Mouse (Mus musculus): ENCODE data around the gene Lyrm4. TPM values are rescaled to one million over a fixed set of nuclear protein-coding genes. Genes with fewer than 3 reads are reported as not detected.

Lyrm4 gene
- total and polyA plus RNA-seq, 3 experiments = 10.9 to 27.0 (median 26.3) TPM

DNA sequence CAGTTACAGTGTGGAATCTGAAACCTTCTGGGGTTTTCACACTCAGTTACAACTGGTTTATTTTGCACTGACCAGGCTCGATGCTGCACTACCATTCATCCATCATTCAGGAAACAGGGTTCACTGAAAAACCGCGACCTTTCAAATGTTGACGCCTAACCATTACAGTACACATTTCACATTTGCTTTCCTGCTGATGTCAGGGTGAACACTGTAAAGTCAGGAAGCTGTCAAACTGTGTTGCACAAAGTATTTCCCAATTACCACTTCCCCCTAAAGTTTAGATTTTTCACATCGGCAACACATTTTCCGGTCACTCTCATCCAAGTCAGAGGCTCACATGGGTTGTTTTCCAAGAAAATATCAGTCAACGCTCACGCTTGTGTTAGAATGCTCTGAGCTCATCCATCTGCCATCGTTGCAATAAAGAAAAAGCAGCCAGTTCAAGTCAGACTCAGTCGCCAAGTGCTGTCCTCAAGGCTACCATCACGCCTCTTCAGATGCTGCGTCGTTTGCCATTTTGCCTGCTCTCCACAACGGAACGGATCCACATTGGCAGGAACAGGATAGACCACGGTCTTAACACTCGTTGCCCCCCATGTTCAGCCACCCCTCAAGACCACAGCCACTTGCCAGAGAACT is 167.4 kb downstream of the Lyrm4 start:
- Histone ChIP-seq H3K9me3 (replicated peaks; ENCODE audit: low read length) (peaks cover 11% of the 10 kb centered on the region), H3K4me2 (ENCODE audit: insufficient read depth, low read depth, poor library complexity, severe bottlenecking) (no peak overlapping the region), H3K9ac (ENCODE audit: insufficient read depth, low read depth) (no peak overlapping the region), H3K4me1 (ENCODE audit: control insufficient read depth in 1 of 2, insufficient read depth in 2 of 2) (peaks cover 4 to 22% of the 10 kb centered on the region in 2 experiments; a peak in 2 of 4 replicates), H3K4me3 (replicated peaks in 1 of 3; ENCODE audit: low read depth in 2 of 3, low read length in 2 of 3, poor library complexity in 1 of 3) (no peak overlapping the region), H3K27me3 (replicated peaks) (no peaks in the 10 kb centered on the region), H3K36me3 (replicated peaks in 1 of 2; ENCODE audit: control insufficient read depth in 1 of 2, insufficient read depth in 1 of 2, low read length in 1 of 2) (peaks cover 0 to 8% of the 10 kb centered on the region in 2 experiments), H3K27ac (ENCODE audit: insufficient read depth, low read depth) (no peak overlapping the region), H3K79me2 (replicated peaks; ENCODE audit: control insufficient read depth, extremely low read depth, insufficient read depth, poor library complexity, severe bottlenecking) (no peaks in the 10 kb centered on the region)
- no peak for DNase-seq (ENCODE audit: extremely low read depth)
- in situ Hi-C loops (cut with MboI; ENCODE audit: low pct_ligation_motif_present, low pct_unique_long_range_greater_than_20kb, low sequenced_read_pairs) (loop anchor here (25.0 kb wide), 1 partner anchor 913 kb away; the partner anchor contains the start of gene Eci2), dilution Hi-C loops (cut with MboI; ENCODE audit: extremely low pct_ligation_motif_present, extremely low pct_unique_long_range_greater_than_20kb, low sequenced_read_pairs) (no loop called here)
- TF ChIP-seq GABPA (IDR thresholded peaks at IDR 0.05; ENCODE audit: insufficient replicate concordance, low read depth, low read length) = no peak
- no peak for TF ChIP-seq CTCF (conservative IDR thresholded peaks at IDR 0.05 in 1 of 2, IDR thresholded peaks at IDR 0.05 in 1 of 2; ENCODE audit: low read depth in 2 of 2, low read length in 2 of 2)
- no peak for TF ChIP-seq USF1 (IDR thresholded peaks at IDR 0.05; ENCODE audit: low read depth, low read length)
- no peak for TF ChIP-seq NELFE (IDR thresholded peaks at IDR 0.05; ENCODE audit: low read depth, low read length)
- no peak for TF ChIP-seq MXI1 (IDR thresholded peaks at IDR 0.05; ENCODE audit: low read depth, low read length)
- TF ChIP-seq ZC3H11A (IDR thresholded peaks at IDR 0.05; ENCODE audit: low read depth, low read length) = no peak
- no peak for TF ChIP-seq IRF4 (IDR thresholded peaks at IDR 0.05; ENCODE audit: low read depth, low read length)
- no peak for TF ChIP-seq SMC3 (IDR thresholded peaks at IDR 0.05; ENCODE audit: low read depth, low read length)
- TF ChIP-seq CHD1 (IDR thresholded peaks at IDR 0.05; ENCODE audit: low read depth, low read length) = no peak
- TF ChIP-seq BHLHE40 (IDR thresholded peaks at IDR 0.05; ENCODE audit: low read depth, low read length) = no peak

GRCm38 (mm10) chr13:35947354-35948000 is 169.8 kb downstream of the Lyrm4 start:
- peaks cover 11% of the 10 kb centered on the region for H3K9me3 ChIP-seq (replicated peaks; ENCODE audit: low read length)
- peaks cover 4 to 29% of the 10 kb centered on the region in 2 experiments; a peak in 2 of 4 replicates for H3K4me1 ChIP-seq (ENCODE audit: control insufficient read depth in 1 of 2, insufficient read depth in 2 of 2)
- dilution Hi-C loops (cut with MboI; ENCODE audit: extremely low pct_ligation_motif_present, extremely low pct_unique_long_range_greater_than_20kb, low sequenced_read_pairs) = no loop called here
- H3K4me3 ChIP-seq (replicated peaks in 1 of 3; ENCODE audit: low read depth in 2 of 3, low read length in 2 of 3, poor library complexity in 1 of 3) = no peak overlapping the region
- H3K4me2 ChIP-seq (ENCODE audit: insufficient read depth, low read depth, poor library complexity, severe bottlenecking) = no peak overlapping the region
- TF ChIP-seq CTCF (conservative IDR thresholded peaks at IDR 0.05 in 1 of 2, IDR thresholded peaks at IDR 0.05 in 1 of 2; ENCODE audit: low read depth in 2 of 2, low read length in 2 of 2) (peak; percentile 86 to 94), MAX (IDR thresholded peaks at IDR 0.05; ENCODE audit: low read length) (no peak), ZC3H11A (IDR thresholded peaks at IDR 0.05; ENCODE audit: low read depth, low read length) (peak; percentile 78), SMC3 (IDR thresholded peaks at IDR 0.05; ENCODE audit: low read depth, low read length) (peak; percentile 93), MYC (IDR thresholded peaks at IDR 0.05; ENCODE audit: low read depth, low read length) (0 out of 2 replicates have a peak, but pooled peaks have one; percentile 36), RAD21 (IDR thresholded peaks at IDR 0.05; ENCODE audit: low read depth, low read length) (peak; percentile 96)
- H3K9ac ChIP-seq (ENCODE audit: insufficient read depth, low read depth) = no peak overlapping the region
- H3K79me2 ChIP-seq (replicated peaks; ENCODE audit: control insufficient read depth, extremely low read depth, insufficient read depth, poor library complexity, severe bottlenecking) = no peaks in the 10 kb centered on the region
- H3K27ac ChIP-seq (ENCODE audit: insufficient read depth, low read depth) = no peak overlapping the region
- H3K36me3 ChIP-seq (replicated peaks in 1 of 2; ENCODE audit: control insufficient read depth in 1 of 2, insufficient read depth in 1 of 2, low read length in 1 of 2) = peaks cover 0 to 9% of the 10 kb centered on the region in 2 experiments
- peak; percentile 80 for DNase-seq (ENCODE audit: extremely low read depth)
- in situ Hi-C loops (cut with MboI; ENCODE audit: low pct_ligation_motif_present, low pct_unique_long_range_greater_than_20kb, low sequenced_read_pairs) = loop anchor here (25.0 kb wide), 1 partner anchor 910 kb away; the partner anchor contains the start of gene Eci2
- no peaks in the 10 kb centered on the region for H3K27me3 ChIP-seq (replicated peaks)
